Mouse (Mus musculus) leukemia stem cell, adult 10-12 weeks (primary cell): ENCODE measurements around the gene Exo1. TPM values are rescaled to one million over a fixed set of nuclear protein-coding genes. Genes with fewer than 3 reads are reported as not detected.

Experiments used
- polyA plus RNA-seq: library from polyadenylated mRNA; stranded (reverse); fragments of >175 nt; gene quantifications from 2 replicates; pipeline ENCODE4 v1.2.3, GENCODE M21; 2012; ENCODE audit warnings: low replicate concordance

Exo1 gene
- polyA plus RNA-seq = 0.73 and 1.2 TPM in 2 replicates

DNA sequence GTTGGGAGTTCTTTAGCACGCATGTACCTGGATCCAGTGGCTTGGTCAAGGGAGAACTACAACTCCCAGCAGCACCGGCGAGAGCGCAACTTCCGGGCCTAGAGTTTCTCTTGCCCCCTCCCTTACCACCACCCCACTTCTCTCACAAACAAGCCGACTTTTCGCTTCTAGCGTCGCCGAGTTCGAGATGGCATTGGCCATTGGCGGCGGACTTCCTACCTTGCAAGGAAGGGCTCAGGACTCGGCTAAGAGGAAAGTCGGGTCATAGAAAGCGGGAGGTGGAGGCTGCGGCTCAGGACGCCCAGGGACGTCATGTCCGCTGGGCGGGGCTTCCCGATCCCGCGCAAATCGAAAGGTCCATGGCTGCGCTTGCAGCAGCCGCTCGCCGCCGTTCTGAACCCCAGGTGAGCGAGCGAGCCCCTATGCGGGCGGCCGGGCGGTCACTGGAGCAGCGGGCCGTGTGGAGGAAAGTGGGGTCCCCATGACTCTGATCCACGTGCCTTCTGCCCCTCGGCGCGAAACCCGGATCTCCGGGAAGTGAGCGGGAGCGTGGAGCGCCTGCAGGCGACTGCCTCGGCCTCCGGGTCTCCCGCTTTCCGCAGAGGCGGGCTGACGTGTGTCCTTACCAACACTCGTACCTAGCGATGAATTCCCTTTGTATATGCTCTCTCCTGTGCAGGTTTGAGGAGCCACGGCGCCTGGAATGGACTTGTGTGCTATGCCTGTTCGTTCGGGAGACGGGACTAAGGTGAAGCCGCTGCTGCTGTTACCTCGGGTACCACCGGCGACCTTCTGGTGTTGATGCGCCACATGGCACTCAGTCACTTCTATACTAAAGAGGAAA lies at the start of gene Exo1:
Gene Exo1, plus strand, starts transcription at position 129 of the 844 bp plus-strand sequence.

DNA sequence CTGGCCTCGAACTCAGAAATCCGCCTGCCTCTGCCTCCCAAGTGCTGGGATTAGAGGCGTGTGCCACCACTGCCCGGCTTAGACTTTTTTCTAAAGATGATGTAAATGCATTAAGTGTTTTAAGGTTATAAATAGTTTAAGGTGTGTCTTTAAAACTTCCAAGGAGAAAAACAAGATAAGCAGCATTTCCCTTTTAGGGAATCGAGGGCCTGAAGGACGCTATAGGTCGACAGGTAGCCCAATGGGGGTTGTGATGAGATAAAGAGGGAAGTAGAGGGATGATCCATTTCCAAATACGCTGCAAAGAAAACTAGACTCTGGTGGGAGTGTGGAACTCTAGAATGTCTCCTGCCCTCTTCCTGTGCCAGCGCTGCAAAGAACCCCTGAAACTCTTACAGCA lies 39.6 kb downstream of the Exo1 start, which contains the start of gene Gm38100:
Gene Gm38100, plus strand, starts transcription at position 301 of the 400 bp plus-strand sequence.

Other genes with a start within 250 kb of the Exo1 start
- gene Opn3, start 187.8 kb upstream of the Exo1 start, polyA plus RNA-seq = 1.1 and 1.9 TPM in 2 replicates
- 26.6 and 28.9 TPM in 2 replicates for gene Chml, start 187.7 kb upstream of the Exo1 start, polyA plus RNA-seq
- gene Wdr64, start 182.0 kb upstream of the Exo1 start, polyA plus RNA-seq = not detected in 2 replicates
- not detected in 2 replicates for gene Gm38100, start 39.7 kb downstream of the Exo1 start, polyA plus RNA-seq
- not detected in 2 replicates for gene Rbm8a2, start 98.5 kb downstream of the Exo1 start, polyA plus RNA-seq